Mouse (Mus musculus) stomach, postnatal 0 days (tissue): ENCODE results near the gene Reps2.

Experiments
- CTCF ChIP-seq: IDR thresholded peaks from 2 replicates; pipeline ENCODE4 v1.5.1; 2016; ENCODE audit warnings: antibody characterized with exemption, low read depth, mild to moderate bottlenecking, moderate library complexity
- EP300 ChIP-seq: optimal IDR thresholded peaks from 2 replicates; pipeline ENCODE3; 2016; ENCODE audit warnings: antibody characterized with exemption

DNA sequence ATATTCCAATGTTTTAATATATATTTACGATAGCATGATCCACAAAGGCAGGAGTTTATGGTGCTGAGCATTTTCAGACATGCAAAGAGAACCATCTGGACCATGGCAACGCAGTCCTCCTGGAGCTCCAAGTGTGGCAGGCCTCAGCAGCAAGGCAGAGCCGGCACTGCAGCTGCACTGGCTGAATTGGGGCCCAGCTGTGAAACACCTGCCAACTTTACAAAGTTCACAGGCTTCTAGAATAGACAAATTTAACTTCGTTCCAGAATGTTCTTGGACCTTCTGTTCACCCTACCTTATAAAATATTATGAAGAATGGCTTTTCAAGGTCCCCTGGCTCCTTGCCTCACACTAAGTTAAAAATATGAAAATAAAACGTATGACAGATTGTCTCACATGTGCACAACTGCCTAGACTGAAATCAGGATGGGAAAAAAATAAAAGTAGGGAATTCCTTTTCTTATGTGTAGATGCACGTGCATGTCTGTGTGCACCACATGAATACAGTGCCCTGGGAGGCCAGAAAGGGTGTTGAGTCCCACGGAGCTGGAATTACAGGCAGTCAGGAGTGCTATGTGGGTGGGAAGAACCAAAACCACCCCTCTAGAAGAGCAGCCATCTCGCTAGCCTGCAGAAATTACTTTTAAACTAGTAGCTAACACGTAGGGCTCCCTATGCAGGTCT is 121.5 kb downstream of the Reps2 start:
- no peak for TF ChIP-seq CTCF
- no peak for TF ChIP-seq EP300
